ENCODE assay signal across 29 mouse cellular contexts in genomic region chr3:107627641-107628040, GRCm38 (mm10). TPM values are rescaled to one million over a fixed set of nuclear protein-coding genes. Genes with fewer than 3 reads are reported as not detected.
DNase-seq lines count a peak whose midpoint lies in the region; TF ChIP-seq lines count a peak whose summit lies in the region.
"Had no signal": no experiment of that assay in that cellular context is flagged by ENCODE, and none has a peak within 500 bp of the region (broad histone marks: within the 10 kb centered on the region; RNA-seq: fewer than 3 reads in every experiment).

No protein-coding gene starts in this region.

- peaks cover 29% of the 10 kb centered on the region for H3K79me2 ChIP-seq in myocyte (ENCODE audit: control insufficient read depth, insufficient read depth)

- DNase-seq in heart, adult 11 months: peak; percentile 68
- DNase-seq in heart, postnatal 14 days: no peak
- peak; percentile 53 for DNase-seq in kidney, adult 2 months
- no peak for DNase-seq in kidney, postnatal 14 days
- DNase-seq in 3T3-L1 (ENCODE audit: low read depth, low spot score) (peak; percentile 18), MN1 (ENCODE audit: low spot score) (no peak)
- DNase-seq: adrenal gland, postnatal 10 days; cerebellum, adult 11 months; cerebellum, adult 8-10 months; cerebellum, postnatal 14 days; embryo, embryonic 11 days; gastrocnemius, postnatal 10 days; heart, postnatal 10 days had no signal

- H3K4me3 ChIP-seq in kidney, adult 2 months (ENCODE audit: insufficient read depth, low read depth, low read length): no peak overlapping the region
- H3K4me3 ChIP-seq in myocyte: no peak overlapping the region
- H3K4me3 ChIP-seq: embryonic facial prominence, embryonic 15.5 days; erythroblast, embryonic 14.5 days; forebrain, embryonic 10.5 days; forebrain, embryonic 15.5 days; hindbrain, embryonic 13.5 days had no signal

- no peaks in the 10 kb centered on the region for H3K27me3 ChIP-seq in kidney, adult 2 months (replicated peaks; ENCODE audit: control insufficient read depth, insufficient read depth, low read length)
- no peaks in the 10 kb centered on the region for H3K27me3 ChIP-seq in myocyte (ENCODE audit: control insufficient read depth, insufficient read depth, insufficient read length)
- H3K27me3 ChIP-seq: CH12.LX; embryonic facial prominence, embryonic 15.5 days; forebrain, embryonic 15.5 days; hindbrain, embryonic 13.5 days had no signal

- H3ac ChIP-seq in myocyte (ENCODE audit: control insufficient read depth, insufficient read length): no peak overlapping the region

- WGBS in kidney, adult 2 months: 69% methylated on average over 7 of the region's 7 CpGs

- no peak overlapping the region for H3K4me2 ChIP-seq in myocyte (ENCODE audit: low read depth)
- H3K4me2 ChIP-seq: embryonic facial prominence, embryonic 15.5 days; forebrain, embryonic 15.5 days; hindbrain, embryonic 13.5 days had no signal

- no peak for TF ChIP-seq CTCF in kidney, adult 2 months (conservative IDR thresholded peaks at IDR 0.05; ENCODE audit: insufficient read depth, insufficient read length, low read depth, low read length)

- H3K27ac ChIP-seq in kidney, adult 2 months (ENCODE audit: insufficient read depth, low read depth, low read length): no peak overlapping the region
- H3K27ac ChIP-seq: embryonic facial prominence, embryonic 15.5 days; forebrain, embryonic 10.5 days; forebrain, embryonic 15.5 days; hindbrain, embryonic 13.5 days; hindbrain, postnatal 0 days had no signal

- H3K4me1 ChIP-seq in kidney, adult 2 months (ENCODE audit: control insufficient read depth, insufficient read depth, low read length): peaks cover 3% of the 10 kb centered on the region; the same call in 1 of the 2 replicates

- peaks cover 8% of the 10 kb centered on the region; the same call in 1 of the 2 replicates for H3K36me3 ChIP-seq in kidney, adult 2 months (ENCODE audit: control insufficient read depth, insufficient read depth, low read length)
- peaks cover 40% of the 10 kb centered on the region for H3K36me3 ChIP-seq in myocyte (ENCODE audit: control insufficient read depth, insufficient read depth)

- TF ChIP-seq POLR2A in kidney, adult 2 months (IDR thresholded peaks at IDR 0.05; ENCODE audit: low read depth, low read length): no peak
- no peak for TF ChIP-seq POLR2A in myocyte (IDR thresholded peaks at IDR 0.05; ENCODE audit: insufficient read length, low read depth)

- intact Hi-C loops in heart, postnatal 14 days (cut with DNase I): no loop called here

TF ChIP-seq in myocyte, 11 proteins besides CTCF, POLR2A, EP300 and RAD21:
- no peak for TF ChIP-seq TCF12 (IDR thresholded peaks at IDR 0.05; ENCODE audit: insufficient read depth, poor library complexity, severe bottlenecking)
- TF ChIP-seq POLR2AphosphoS2 (IDR thresholded peaks at IDR 0.05; ENCODE audit: insufficient read length, low read depth): peak; percentile 19
TF ChIP-seq in myocyte: peak in this region for 1.

RNA-seq across cellular contexts. Expression of gene Gm10961, which starts 3.5 kb away (rescaled TPM):
- total RNA-seq in heart, postnatal 14 days (2021): not detected
- not detected in 2 replicates for polyA plus RNA-seq in kidney, adult 2 months (2012; rRNA removed)
- not detected for polyA plus RNA-seq in myocyte (2012; fragmentation: generic; extraction: Trizol)
- total RNA-seq: adrenal gland, postnatal 10 days; adrenal gland, postnatal 4 days; CH12.LX; common myeloid progenitor, adult 5-6 weeks; gastrocnemius, postnatal 10 days; heart, postnatal 10 days; hematopoietic stem cell, adult 5-6 weeks; hindbrain, postnatal 0 days had no signal
- polyA plus RNA-seq: brain, embryonic 14.5 days; embryonic facial prominence, embryonic 11.5 days; embryonic facial prominence, embryonic 15.5 days; erythroblast, embryonic 14.5 days; forebrain, embryonic 10.5 days; forebrain, embryonic 15.5 days; frontal cortex, adult 2 months; gonadal fat pad, adult 2 months; heart, embryonic 14.5 days; hindbrain, embryonic 13.5 days; hindbrain, postnatal 0 days had no signal

RNA-seq across cellular contexts. Expression of gene Strip1, which starts 3.9 kb away (rescaled TPM):
- total RNA-seq in heart, postnatal 14 days (2021): 10 to 100 TPM; 21.4 to 26.2 TPM
- 46.0 and 54.1 TPM in 2 replicates for polyA plus RNA-seq in kidney, adult 2 months (2012; rRNA removed)
- polyA plus RNA-seq in myocyte (2012; fragmentation: generic; extraction: Trizol): 46.6 TPM

RNA-seq across cellular contexts. Expression of gene Alx3, which starts 32.8 kb away (rescaled TPM):
- not detected for total RNA-seq in heart, postnatal 14 days (2021)
- not detected in 2 replicates for polyA plus RNA-seq in kidney, adult 2 months (2012; rRNA removed)
- polyA plus RNA-seq in myocyte (2012; fragmentation: generic; extraction: Trizol): not detected
- total RNA-seq: adrenal gland, postnatal 10 days; adrenal gland, postnatal 4 days; CH12.LX; common myeloid progenitor, adult 5-6 weeks; gastrocnemius, postnatal 10 days; hematopoietic stem cell, adult 5-6 weeks had no signal
- polyA plus RNA-seq: erythroblast, embryonic 14.5 days; gonadal fat pad, adult 2 months; heart, embryonic 14.5 days had no signal

Comparison
In these comparisons a context has a peak if more than half of its experiments do, and no peak if none do; other contexts are left out.
1. DNase-seq: peak in heart, adult 11 months (single experiment), kidney, adult 2 months (single experiment) and 3T3-L1 (single experiment); none in heart, postnatal 14 days (0 of 2), kidney, postnatal 14 days (single experiment) and MN1 (single experiment).